Mouse (Mus musculus) brain, adult 10 weeks (tissue): ENCODE measurements around the gene Hilpda. TPM values are rescaled to one million over a fixed set of nuclear protein-coding genes. Genes with fewer than 3 reads are reported as not detected.

Source experiments
- polyA plus RNA-seq: library from polyadenylated mRNA; stranded (reverse); fragments of 350-450 nt; fragmentation: Illumina TruSeq; extraction: RNeasy Lipid Tissue Mini Kit (QIAGEN cat#74804); gene quantifications from one replicate; pipeline ENCODE4 v1.2.3, GENCODE M21; 2015; ENCODE audit warnings: low read depth, low replicate concordance

Hilpda gene
- 14.4 TPM for polyA plus RNA-seq

GRCm38 (mm10) chr6:29272312-29273072 lies at the start of gene Hilpda:
Gene Hilpda (plus strand): TSS chr6:29272488.

DNA sequence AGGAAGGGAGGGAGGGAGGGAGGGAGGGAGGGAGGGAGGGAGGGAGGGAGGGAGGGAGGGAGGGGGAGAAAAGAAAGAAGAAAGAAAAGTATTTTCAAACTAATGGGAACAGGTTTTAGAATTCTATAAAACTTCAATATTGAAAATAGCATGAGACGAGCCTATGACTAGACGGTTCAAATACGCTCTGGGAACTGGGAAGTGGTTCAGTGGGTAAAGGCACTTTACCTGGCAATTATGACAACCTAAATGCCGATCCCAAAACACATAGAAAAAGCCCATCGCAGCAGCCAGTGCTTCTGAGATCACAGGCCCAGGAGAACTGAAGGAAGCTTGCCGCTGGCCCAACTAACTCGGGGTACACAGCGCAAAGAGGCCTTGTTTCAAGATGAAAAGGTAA lies 7.0 kb downstream of the Hilpda start, which contains the start of gene Fam71f2:
Fam71f2 (plus strand) TSS at position 301 of the 400 bp plus-strand sequence.

DNA sequence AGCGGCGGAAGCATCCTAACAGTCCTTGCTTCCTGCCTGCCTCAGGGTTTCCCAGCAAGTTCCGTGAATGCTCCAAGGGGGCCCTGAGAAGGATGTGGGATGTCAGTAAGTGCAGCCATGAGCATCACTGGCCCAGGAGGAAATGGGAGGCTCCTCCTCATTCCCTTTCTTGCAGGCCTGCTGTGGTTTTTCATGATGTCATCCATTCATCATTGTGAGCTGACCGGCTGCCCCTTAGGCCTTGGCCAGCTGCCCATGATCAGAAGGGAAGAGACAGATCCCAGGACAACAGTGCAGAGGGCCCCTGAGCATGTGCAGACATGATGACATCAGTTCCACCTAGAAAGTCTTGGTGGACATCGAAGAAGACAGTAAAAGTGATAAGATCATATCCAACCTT lies 46.6 kb downstream of the Hilpda start, which contains the start of gene Fam71f1:
Fam71f1 (plus strand) TSS at position 262 of the 400 bp plus-strand sequence.

Other genes with a start within 250 kb of the Hilpda start
- gene Lep, start 212.3 kb upstream of the Hilpda start, polyA plus RNA-seq: not detected
- gene Rbm28, start 107.5 kb upstream of the Hilpda start, polyA plus RNA-seq: 41.4 TPM
- gene Prrt4, start 92.9 kb upstream of the Hilpda start, polyA plus RNA-seq: 1.5 TPM
- 49.9 TPM for gene Impdh1, start 56.1 kb upstream of the Hilpda start, polyA plus RNA-seq
- 1.3 TPM for gene Fam71f2, start 7.1 kb downstream of the Hilpda start, polyA plus RNA-seq
- not detected for gene Fam71f1, start 46.7 kb downstream of the Hilpda start, polyA plus RNA-seq
- 81.0 TPM for gene Calu, start 75.6 kb downstream of the Hilpda start, polyA plus RNA-seq
- not detected for gene Opn1sw, start 116.0 kb downstream of the Hilpda start, polyA plus RNA-seq
- 123 TPM for gene Ccdc136, start 123.8 kb downstream of the Hilpda start, polyA plus RNA-seq
- gene Flnc, start 160.8 kb downstream of the Hilpda start, polyA plus RNA-seq: 0.92 TPM
- gene Atp6v1f, start 195.2 kb downstream of the Hilpda start, polyA plus RNA-seq: 398 TPM
- gene Atp6v1fnb, start 198.9 kb downstream of the Hilpda start, polyA plus RNA-seq: not detected
- 1.1 TPM for gene Kcp, start 235.5 kb downstream of the Hilpda start, polyA plus RNA-seq